Mouse (Mus musculus) gastrocnemius, postnatal 25 days (tissue): ENCODE data around the gene Il11ra1. TPM values are rescaled to one million over a fixed set of nuclear protein-coding genes. Genes with fewer than 3 reads are reported as not detected.
"Not testable (repeated sequence)": the region's sequence is repeated elsewhere in the genome, so short reads cannot be mapped to it uniquely, and the experiment has no call there.

Experiments used
- DNase-seq: peaks from one replicate; pipeline ENCODE4 v3.0.0; 2022
- total RNA-seq, 2 experiments: library from RNA; stranded (reverse); gene quantifications; 1 replicate in 1 of 2; 2 replicates in 1 of 2; pipeline ENCODE4 v1.2.3; 2021

The Il11ra1 gene
- total RNA-seq, 2 experiments from 2014 or later = 37.2 to 42.1 TPM

DNA sequence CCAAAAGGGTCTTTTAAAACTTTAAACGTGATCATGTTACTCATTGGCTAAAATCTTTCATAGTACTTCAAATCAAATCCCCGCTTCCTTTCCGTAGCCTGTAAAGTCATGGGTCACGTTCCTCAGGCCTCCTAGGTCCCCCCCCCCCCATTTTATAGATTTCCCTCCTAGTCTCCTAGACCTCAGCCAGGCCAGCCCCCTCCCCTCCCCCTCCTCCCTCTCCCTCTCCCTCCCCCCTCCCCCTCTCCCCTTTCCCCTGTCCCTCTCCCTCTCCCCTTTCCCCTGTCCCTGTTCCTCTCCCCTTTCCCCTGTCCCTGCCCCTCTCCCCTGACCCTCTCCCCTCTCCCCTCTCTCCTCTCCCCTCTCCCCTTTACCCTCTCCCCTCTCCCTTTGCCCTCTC lies 82.9 kb downstream of the Il11ra1 start:
- DNase-seq = not testable (repeated sequence)

GRCm38 (mm10) chr4:41783197-41783596 lies 83.4 kb downstream of the Il11ra1 start:
- not testable (repeated sequence) for DNase-seq

Other genes starting within 250 kb of the Il11ra1 start
- gene Kif24, start 235.1 kb upstream of the Il11ra1 start, total RNA-seq = under 1 TPM; 0.10 to 0.21 TPM
- gene Nudt2, start 234.8 kb upstream of the Il11ra1 start, total RNA-seq = 10 to 100 TPM; 17.3 to 20.5 TPM
- gene AI464131, start 196.9 kb upstream of the Il11ra1 start, total RNA-seq = 10 to 100 TPM; 59.5 to 75.2 TPM
- not detected for gene 1110017D15Rik, start 182.7 kb upstream of the Il11ra1 start, total RNA-seq
- 10 to 100 TPM; 17.1 to 17.4 TPM for gene Fam219a, start 130.5 kb upstream of the Il11ra1 start, total RNA-seq
- under 1 TPM; 0.43 to 0.64 TPM for gene Dnaic1, start 130.2 kb upstream of the Il11ra1 start, total RNA-seq
- gene Enho, start 59.7 kb upstream of the Il11ra1 start, total RNA-seq = 10 to 100 TPM; 12.7 to 15.7 TPM
- 10 to 100 TPM; 33.5 to 34.7 TPM for gene Cntfr, start 2.9 kb upstream of the Il11ra1 start, total RNA-seq
- gene Rpp25l, start 13.5 kb downstream of the Il11ra1 start, total RNA-seq = 10 to 100 TPM; 43.2 to 46.9 TPM
- gene Dctn3, start 23.2 kb downstream of the Il11ra1 start, total RNA-seq = 10 to 100 TPM; 38.5 to 40.6 TPM
- not detected for gene Arid3c, start 31.2 kb downstream of the Il11ra1 start, total RNA-seq
- gene Galt, start 55.2 kb downstream of the Il11ra1 start, total RNA-seq = 10 to 100 TPM; 33.6 to 36.1 TPM
- gene Sigmar1, start 56.2 kb downstream of the Il11ra1 start, total RNA-seq = 10 to 100 TPM in 1 of 2 experiments, 1 to 10 TPM in 1; 8.4 to 11.9 TPM
- gene Ccl27a, start 74.3 kb downstream of the Il11ra1 start, total RNA-seq = 10 to 100 TPM; 19.6 to 24.2 TPM
- not detected for gene Gm21541, start 203.6 kb downstream of the Il11ra1 start, total RNA-seq
- under 1 TPM; 0.82 to 0.99 TPM for gene Gm20878, start 241.6 kb downstream of the Il11ra1 start, total RNA-seq